Mouse (Mus musculus) thymus, adult 2 months (tissue): ENCODE results near the gene Cbln1. TPM values are rescaled to one million over a fixed set of nuclear protein-coding genes. Genes with fewer than 3 reads are reported as not detected.

Experiments used
- DNase-seq: peaks from one replicate; pipeline ENCODE4 v3.0.0; 2021
- H3K27ac ChIP-seq: fragments of 200-500 bp; 2 replicates; pipeline ENCODE4 v1.5.1; 2012; ENCODE audit warnings: low read length, control low read depth; ENCODE audit not compliant: control insufficient read depth, insufficient read depth
- H3K27me3 ChIP-seq: fragments of 200-500 bp; 2 replicates; pipeline ENCODE4 v1.6.1; 2012; ENCODE audit warnings: mild to moderate bottlenecking, low read length, moderate library complexity, mixed read lengths; ENCODE audit not compliant: control insufficient read depth, insufficient read depth
- H3K36me3 ChIP-seq: fragments of 200-500 bp; 2 replicates; pipeline ENCODE4 v1.6.1; 2012; ENCODE audit warnings: mild to moderate bottlenecking, low read length, moderate library complexity; ENCODE audit not compliant: control insufficient read depth, insufficient read depth
- H3K4me1 ChIP-seq: fragments of 200-500 bp; replicated peaks from 2 replicates; pipeline ENCODE4 v1.6.1; 2012; ENCODE audit warnings: low read length; ENCODE audit not compliant: control insufficient read depth, insufficient read depth
- H3K4me3 ChIP-seq: fragments of 200-500 bp; 2 replicates; pipeline ENCODE4 v1.5.1; 2012; ENCODE audit warnings: mild to moderate bottlenecking, low read length, control low read depth, moderate library complexity; ENCODE audit not compliant: control insufficient read depth, insufficient read depth
- CTCF ChIP-seq: fragments of 200-500 bp; IDR thresholded peaks from 2 replicates; pipeline ENCODE4 v1.5.1; 2012; ENCODE audit warnings: mild to moderate bottlenecking, control low read depth, low read length, moderate library complexity, borderline replicate concordance; ENCODE audit not compliant: control insufficient read depth, poor library complexity, insufficient read depth; ENCODE audit errors: extremely low read depth
- POLR2A ChIP-seq: fragments of 200-500 bp; IDR thresholded peaks from 2 replicates; pipeline ENCODE4 v1.6.1; 2012; ENCODE audit warnings: mild to moderate bottlenecking, low read length, control low read depth, moderate library complexity; ENCODE audit not compliant: control insufficient read depth, poor library complexity, insufficient read depth; ENCODE audit errors: extremely low read depth
- WGBS: fragments of 180-500 bp; shearing (Covaris S2); methylation state at CpG from one replicate; pipeline ENCODE4 v1.1.7; 2018; 5-methylcytosine and 5-hydroxymethylcytosine counted together
- polyA plus RNA-seq: library from polyadenylated mRNA; depleted of rRNA; stranded (reverse); fragments of >200 nt; gene quantifications from 2 replicates; pipeline ENCODE4 v1.2.3, GENCODE M21; 2012

Cbln1 gene
- polyA plus RNA-seq, 1 experiment = 0.12 TPM

GRCm38 (mm10) chr8:87504441-87504840, 32.0 kb upstream of the Cbln1 start:
- TF ChIP-seq CTCF (no peak), POLR2A (no peak)
- Histone ChIP-seq H3K27ac (no peak overlapping the region), H3K4me1 (no peaks in the 10 kb centered on the region; the same call in 1 of the 2 replicates), H3K4me3 (no peak overlapping the region), H3K27me3 (no peaks in the 10 kb centered on the region), H3K36me3 (no peaks in the 10 kb centered on the region)
- 70% methylated on average over 5 of the region's 5 CpGs for WGBS
- no peak for DNase-seq

GRCm38 (mm10) chr8:87502684-87503083, 30.3 kb upstream of the Cbln1 start:
- Histone ChIP-seq H3K4me3 (no peak overlapping the region), H3K27me3 (no peaks in the 10 kb centered on the region), H3K4me1 (no peaks in the 10 kb centered on the region; the same call in 1 of the 2 replicates), H3K27ac (no peak overlapping the region), H3K36me3 (no peaks in the 10 kb centered on the region)
- TF ChIP-seq POLR2A (no peak), CTCF (no peak)
- 60% methylated on average over 6 of the region's 6 CpGs for WGBS
- DNase-seq = no peak

GRCm38 (mm10) chr8:87497641-87498040, 25.2 kb upstream of the Cbln1 start:
- Histone ChIP-seq H3K27ac (no peak overlapping the region), H3K4me3 (no peak overlapping the region), H3K27me3 (no peaks in the 10 kb centered on the region), H3K4me1 (no peaks in the 10 kb centered on the region), H3K36me3 (no peaks in the 10 kb centered on the region)
- TF ChIP-seq POLR2A = no peak
- no peak for TF ChIP-seq CTCF
- no peak for DNase-seq
- WGBS = 90% methylated on average over 6 of the region's 6 CpGs

- no peak for DNase-seq
- Histone ChIP-seq H3K4me3 (no peak overlapping the region), H3K36me3 (no peaks in the 10 kb centered on the region), H3K27me3 (no peaks in the 10 kb centered on the region), H3K27ac (no peak overlapping the region), H3K4me1 (no peaks in the 10 kb centered on the region)
- WGBS = 90% methylated on average over 7 of the region's 7 CpGs
- TF ChIP-seq POLR2A = no peak
Observed at GRCm38 (mm10) chr8:87496511-87496910, 24.1 kb upstream of the Cbln1 start.

- H3K4me1 ChIP-seq = no peaks in the 10 kb centered on the region
- no peak for DNase-seq
- TF ChIP-seq POLR2A (no peak), CTCF (no peak)
- H3K27ac ChIP-seq = no peak overlapping the region
- H3K36me3 ChIP-seq = no peaks in the 10 kb centered on the region
- WGBS = 87% methylated on average over 9 of the region's 9 CpGs
- no peak overlapping the region for H3K4me3 ChIP-seq
- no peaks in the 10 kb centered on the region for H3K27me3 ChIP-seq
Observed at GRCm38 (mm10) chr8:87494862-87495261, 22.5 kb upstream of the Cbln1 start.

- H3K4me1 ChIP-seq = no peaks in the 10 kb centered on the region
- H3K36me3 ChIP-seq = no peaks in the 10 kb centered on the region
- no peaks in the 10 kb centered on the region for H3K27me3 ChIP-seq
- DNase-seq = no peak
- no peak overlapping the region for H3K4me3 ChIP-seq
- no peak overlapping the region for H3K27ac ChIP-seq
- TF ChIP-seq POLR2A = no peak
- 69% methylated on average over 5 of the region's 5 CpGs for WGBS
Observed at GRCm38 (mm10) chr8:87489841-87490415, 17.5 kb upstream of the Cbln1 start.

- Histone ChIP-seq H3K4me1 (no peaks in the 10 kb centered on the region), H3K27me3 (no peaks in the 10 kb centered on the region), H3K36me3 (no peaks in the 10 kb centered on the region), H3K27ac (no peak overlapping the region), H3K4me3 (no peak overlapping the region)
- WGBS = 76% methylated on average over 1 of the region's 1 CpGs
- no peak for DNase-seq
- TF ChIP-seq POLR2A = no peak
- TF ChIP-seq CTCF = no peak
Observed at GRCm38 (mm10) chr8:87481396-87481795, 9.0 kb upstream of the Cbln1 start.
